Mouse (Mus musculus) central nervous system, embryonic 11.5 days (tissue): Measurements from ENCODE around the gene Rptor. TPM values are rescaled to one million over a fixed set of nuclear protein-coding genes. Genes with fewer than 3 reads are reported as not detected.

Experiments used
- polyA plus RNA-seq: library from polyadenylated mRNA; depleted of rRNA; stranded (reverse); fragments of >200 nt; gene quantifications from 2 replicates; pipeline ENCODE4 v1.2.3, GENCODE M21; 2012; rRNA removed

Gene Rptor
- 21.0 and 24.9 TPM in 2 replicates for polyA plus RNA-seq

GRCm38 (mm10) chr11:119602763-119603526 is at the start of gene Rptor:
Gene Rptor, plus strand, starts transcription at chr11:119602905.

DNA sequence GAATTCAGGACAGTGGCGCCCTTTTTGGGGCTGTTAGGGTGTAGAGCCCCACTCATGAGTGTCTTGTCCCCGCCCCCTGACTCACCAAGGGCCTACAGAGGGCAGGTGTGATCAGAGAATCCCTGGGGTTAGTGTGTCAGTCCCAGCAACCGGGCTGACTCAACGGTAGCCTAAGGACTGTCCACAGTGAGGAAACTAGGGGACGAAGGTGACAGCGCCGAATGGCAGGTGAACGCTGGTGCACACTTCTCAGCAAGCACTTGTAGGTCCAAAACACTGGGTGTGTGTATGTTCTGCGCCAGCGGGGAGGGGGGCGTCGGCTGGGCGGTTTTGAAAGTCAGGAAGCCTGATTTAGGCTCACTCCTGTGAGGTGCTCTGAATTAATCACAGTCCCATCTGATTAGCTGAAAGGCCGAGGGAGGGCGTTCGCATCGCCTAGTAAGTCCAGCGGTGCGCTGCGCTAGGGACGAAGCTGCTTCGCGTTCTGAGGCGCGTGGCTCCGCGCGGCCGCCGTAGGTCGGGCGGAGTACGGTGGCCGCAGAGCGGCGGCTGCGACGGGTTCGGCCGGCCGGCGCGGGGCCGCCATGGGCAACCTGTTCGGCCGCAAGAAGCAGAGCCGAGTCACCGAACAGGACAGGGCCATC is 310.7 kb downstream of the Rptor start, which contains the start of gene Chmp6:
Gene Chmp6 (plus strand): TSS at position 151 of the 644 bp plus-strand sequence.

GRCm38 (mm10) chr11:119942727-119943427 is 340.2 kb downstream of the Rptor start, which contains the start of gene Baiap2:
Gene Baiap2, plus strand, starts transcription at chr11:119942763.

Other genes with a start within 250 kb of the Rptor start
- 4.3 and 5.2 TPM in 2 replicates for gene Sgsh, start 247.4 kb upstream of the Rptor start, polyA plus RNA-seq
- 6.7 and 11.3 TPM in 2 replicates for gene Slc26a11, start 247.3 kb upstream of the Rptor start, polyA plus RNA-seq
- 2.1 and 5.3 TPM in 2 replicates for gene Rnf213, start 209.8 kb upstream of the Rptor start, polyA plus RNA-seq
- gene Endov, start 111.6 kb upstream of the Rptor start, polyA plus RNA-seq: 32.5 and 33.6 TPM in 2 replicates
- 2.4 and 3.9 TPM in 2 replicates for gene Nptx1, start 55.2 kb upstream of the Rptor start, polyA plus RNA-seq